Mouse (Mus musculus) testis, postnatal 10 days (tissue): ENCODE data around the gene Endod1.
A peak's percentile ranks its signal among the peaks of the same experiment; 100 is the strongest.
"Not testable (repeated sequence)": the region's sequence is repeated elsewhere in the genome, so short reads cannot be mapped to it uniquely, and the experiment has no call there.

Experiments
- DNase-seq: peaks from one replicate; pipeline ENCODE4 v3.0.0; 2021; ENCODE audit warnings: low spot score

The Endod1 gene

GRCm38 (mm10) chr9:14380386-14381285 lies 671 bp downstream of the Endod1 start:
- DNase-seq, result peak; percentile 87

- no peak for DNase-seq
Measured at GRCm38 (mm10) chr9:14379769-14380385, 1.4 kb downstream of the Endod1 start.

- DNase-seq, result no peak
Measured at GRCm38 (mm10) chr9:14378151-14378550, 3.2 kb downstream of the Endod1 start.

- no peak for DNase-seq
Measured at GRCm38 (mm10) chr9:14376149-14376548, 5.2 kb downstream of the Endod1 start.

GRCm38 (mm10) chr9:14372440-14372839 lies 8.9 kb downstream of the Endod1 start:
- DNase-seq, result no peak

GRCm38 (mm10) chr9:14369271-14369670 lies 12.0 kb downstream of the Endod1 start:
- DNase-seq, result no peak

GRCm38 (mm10) chr9:14367850-14368249 lies 13.5 kb downstream of the Endod1 start:
- no peak for DNase-seq

- no peak for DNase-seq
Measured at GRCm38 (mm10) chr9:14365481-14366125, 15.7 kb downstream of the Endod1 start.

GRCm38 (mm10) chr9:14364719-14365118 lies 16.6 kb downstream of the Endod1 start:
- DNase-seq, result no peak

- DNase-seq, result peak; percentile 54
Measured at GRCm38 (mm10) chr9:14363540-14363939, 17.8 kb downstream of the Endod1 start.

- DNase-seq, result no peak
Measured at GRCm38 (mm10) chr9:14362068-14362768, 19.1 kb downstream of the Endod1 start.

GRCm38 (mm10) chr9:14357033-14357432 lies 24.3 kb downstream of the Endod1 start:
- peak; percentile 55 for DNase-seq

GRCm38 (mm10) chr9:14354852-14355251 lies 26.5 kb downstream of the Endod1 start:
- no peak for DNase-seq

- no peak for DNase-seq
Measured at GRCm38 (mm10) chr9:14352337-14352736, 29.0 kb downstream of the Endod1 start.

GRCm38 (mm10) chr9:14350787-14351186 lies 30.5 kb downstream of the Endod1 start:
- DNase-seq, result no peak

GRCm38 (mm10) chr9:14349380-14349779 lies 31.9 kb downstream of the Endod1 start:
- DNase-seq, result no peak

GRCm38 (mm10) chr9:14348416-14348815 lies 32.9 kb downstream of the Endod1 start:
- no peak for DNase-seq

- DNase-seq, result not testable (repeated sequence)
Measured at GRCm38 (mm10) chr9:14345866-14346265, 35.4 kb downstream of the Endod1 start.

- DNase-seq, result peak; percentile 84
Measured at GRCm38 (mm10) chr9:14342041-14342668, 39.2 kb downstream of the Endod1 start.

GRCm38 (mm10) chr9:14338701-14339100 lies 42.6 kb downstream of the Endod1 start:
- peak; percentile 47 for DNase-seq

GRCm38 (mm10) chr9:14336901-14337300 lies 44.4 kb downstream of the Endod1 start:
- DNase-seq, result no peak

GRCm38 (mm10) chr9:14335829-14336228 lies 45.5 kb downstream of the Endod1 start:
- no peak for DNase-seq
